Mouse (Mus musculus) liver, embryonic 13.5 days (tissue): Measurements from ENCODE around the gene Gorab. TPM values are rescaled to one million over a fixed set of nuclear protein-coding genes. Genes with fewer than 3 reads are reported as not detected.

Source experiments
- ATAC-seq: fragments of 200-750 bp; cut with Nextera tagmentation; 2 replicates; pipeline ENCODE4 v1.8.0; 2017; ENCODE audit warnings: low read depth, mild to moderate bottlenecking, moderate number of reproducible peaks, moderate library complexity
- DNase-seq: peaks from one replicate; pipeline ENCODE4 v3.0.0; 2022
- H3K27ac ChIP-seq: fragments of 300-500 bp; sonication (generic); 2 replicates; pipeline ENCODE4 v1.5.1; 2015; ENCODE audit warnings: moderate library complexity, mild to moderate bottlenecking, inconsistent platforms
- H3K27me3 ChIP-seq: fragments of 300-500 bp; sonication (generic); 2 replicates; pipeline ENCODE4 v1.6.1; 2015; ENCODE audit warnings: mild to moderate bottlenecking, inconsistent platforms
- H3K36me3 ChIP-seq: fragments of 300-500 bp; sonication (generic); 2 replicates; pipeline ENCODE4 v1.6.1; 2015; ENCODE audit warnings: mild to moderate bottlenecking, inconsistent platforms
- H3K4me1 ChIP-seq: fragments of 300-500 bp; sonication (generic); replicated peaks from 2 replicates; pipeline ENCODE4 v1.6.1; 2015; ENCODE audit warnings: inconsistent platforms
- H3K4me2 ChIP-seq: fragments of 300-500 bp; sonication (generic); 2 replicates; pipeline ENCODE4 v1.6.1; 2015; ENCODE audit warnings: inconsistent platforms, mild to moderate bottlenecking, moderate library complexity
- H3K4me3 ChIP-seq: fragments of 300-500 bp; sonication (generic); replicated peaks from 2 replicates; pipeline ENCODE4 v1.5.1; 2015; ENCODE audit warnings: mild to moderate bottlenecking, inconsistent platforms
- H3K9ac ChIP-seq: fragments of 300-500 bp; sonication (generic); 2 replicates; pipeline ENCODE4 v1.6.1; 2015; ENCODE audit warnings: mild to moderate bottlenecking, inconsistent platforms
- H3K9me3 ChIP-seq: fragments of 300-500 bp; sonication (generic); replicated peaks from 2 replicates; pipeline ENCODE4 v1.6.1; 2016; ENCODE audit warnings: inconsistent platforms
- WGBS: fragments of 180-500 bp; shearing (Covaris S2); methylation state at CpG from one replicate; pipeline ENCODE4 v1.1.7; 2015; ENCODE audit not compliant: insufficient replicate concordance; 5-methylcytosine and 5-hydroxymethylcytosine counted together
- polyA plus RNA-seq: library from polyadenylated mRNA; unstranded; fragments of >200 nt; fragmentation: Nextera tagmentation; extraction: Ambion mirVana; gene quantifications from 2 replicates; pipeline ENCODE4 v1.2.1, GENCODE M21; 2015

Gene Gorab
- polyA plus RNA-seq, 1 experiment from 2014 or later, result 5.1 TPM

GRCm38 (mm10) chr1:163356167-163356566, 47.3 kb downstream of the Gorab start:
- Histone ChIP-seq H3K27ac (no peak overlapping the region), H3K4me3 (no peak overlapping the region), H3K4me2 (no peak overlapping the region), H3K4me1 (no peaks in the 10 kb centered on the region), H3K9ac (no peak overlapping the region), H3K36me3 (no peaks in the 10 kb centered on the region), H3K9me3 (no peaks in the 10 kb centered on the region), H3K27me3 (no peaks in the 10 kb centered on the region)
- ATAC-seq (no peak), DNase-seq (no peak)
- 57% methylated on average over 4 of the region's 4 CpGs for WGBS

- no peak overlapping the region for H3K9ac ChIP-seq
- no peaks in the 10 kb centered on the region for H3K36me3 ChIP-seq
- no peak overlapping the region for H3K27ac ChIP-seq
- DNase-seq (no peak), ATAC-seq (no peak)
- 19% methylated on average over 3 of the region's 3 CpGs for WGBS
- H3K4me1 ChIP-seq, result no peaks in the 10 kb centered on the region
- H3K27me3 ChIP-seq, result no peaks in the 10 kb centered on the region
- no peak overlapping the region for H3K4me3 ChIP-seq
- H3K4me2 ChIP-seq, result no peak overlapping the region
- no peaks in the 10 kb centered on the region for H3K9me3 ChIP-seq
These were observed 47.8 kb downstream of the Gorab start for GRCm38 (mm10) chr1:163355626-163356156.

GRCm38 (mm10) chr1:163350988-163351387, 52.5 kb downstream of the Gorab start:
- H3K27ac ChIP-seq, result no peak overlapping the region
- no peaks in the 10 kb centered on the region for H3K27me3 ChIP-seq
- DNase-seq, result no peak
- H3K36me3 ChIP-seq, result no peaks in the 10 kb centered on the region
- no peak for ATAC-seq
- no peak overlapping the region for H3K4me2 ChIP-seq
- H3K4me3 ChIP-seq, result no peak overlapping the region
- 74% methylated on average over 3 of the region's 3 CpGs for whole genome bisulfite sequencing
- H3K4me1 ChIP-seq, result no peaks in the 10 kb centered on the region
- H3K9me3 ChIP-seq, result no peaks in the 10 kb centered on the region
- no peak overlapping the region for H3K9ac ChIP-seq

GRCm38 (mm10) chr1:163345541-163345940, 57.9 kb downstream of the Gorab start:
- no peaks in the 10 kb centered on the region for H3K27me3 ChIP-seq
- H3K9ac ChIP-seq, result no peak overlapping the region
- WGBS, result 63% methylated on average over 5 of the region's 5 CpGs
- no peak overlapping the region for H3K4me2 ChIP-seq
- no peak overlapping the region for H3K4me3 ChIP-seq
- H3K4me1 ChIP-seq, result no peaks in the 10 kb centered on the region
- ATAC-seq, result no peak
- H3K27ac ChIP-seq, result no peak overlapping the region
- no peaks in the 10 kb centered on the region for H3K36me3 ChIP-seq
- H3K9me3 ChIP-seq, result no peaks in the 10 kb centered on the region
- DNase-seq, result no peak

GRCm38 (mm10) chr1:163344931-163345330, 58.5 kb downstream of the Gorab start:
- 29% methylated on average over 1 of the region's 1 CpGs for WGBS
- Histone ChIP-seq H3K4me3 (no peak overlapping the region), H3K4me1 (no peaks in the 10 kb centered on the region), H3K27me3 (no peaks in the 10 kb centered on the region), H3K9ac (no peak overlapping the region), H3K27ac (no peak overlapping the region), H3K36me3 (no peaks in the 10 kb centered on the region), H3K9me3 (no peaks in the 10 kb centered on the region), H3K4me2 (no peak overlapping the region)
- ATAC-seq, result no peak
- no peak for DNase-seq

- H3K9me3 ChIP-seq, result no peaks in the 10 kb centered on the region
- no peak overlapping the region for H3K27ac ChIP-seq
- no peak overlapping the region for H3K4me3 ChIP-seq
- no peaks in the 10 kb centered on the region for H3K27me3 ChIP-seq
- no peak for DNase-seq
- ATAC-seq, result no peak
- no peak overlapping the region for H3K9ac ChIP-seq
- WGBS, result 68% methylated on average over 3 of the region's 3 CpGs
- no peaks in the 10 kb centered on the region for H3K36me3 ChIP-seq
- no peak overlapping the region for H3K4me2 ChIP-seq
- H3K4me1 ChIP-seq, result no peaks in the 10 kb centered on the region
These were observed 64.3 kb downstream of the Gorab start for GRCm38 (mm10) chr1:163339219-163339561.

- Histone ChIP-seq H3K4me3 (no peak overlapping the region), H3K36me3 (no peaks in the 10 kb centered on the region), H3K9ac (no peak overlapping the region), H3K4me1 (no peaks in the 10 kb centered on the region), H3K4me2 (no peak overlapping the region), H3K9me3 (0 out of 2 replicates have a peak, but pooled peaks cover 2% of the 10 kb centered on the region), H3K27ac (no peak overlapping the region), H3K27me3 (no peaks in the 10 kb centered on the region)
- ATAC-seq, result no peak
- DNase-seq, result no peak
- 59% methylated on average over 7 of the region's 7 CpGs for WGBS
These were observed 64.8 kb downstream of the Gorab start for GRCm38 (mm10) chr1:163338525-163339218.

- H3K4me2 ChIP-seq, result no peak overlapping the region
- WGBS, result 72% methylated on average over 2 of the region's 2 CpGs
- no peaks in the 10 kb centered on the region for H3K36me3 ChIP-seq
- no peaks in the 10 kb centered on the region for H3K4me1 ChIP-seq
- ATAC-seq, result no peak
- H3K27ac ChIP-seq, result no peak overlapping the region
- H3K9ac ChIP-seq, result no peak overlapping the region
- 0 out of 2 replicates have a peak, but pooled peaks cover 3% of the 10 kb centered on the region for H3K9me3 ChIP-seq
- DNase-seq, result no peak
- no peak overlapping the region for H3K4me3 ChIP-seq
- H3K27me3 ChIP-seq, result no peaks in the 10 kb centered on the region
These were observed 65.6 kb downstream of the Gorab start for GRCm38 (mm10) chr1:163337821-163338220.

Other genes starting within 250 kb of the Gorab start
- 0.25 and 0.48 TPM in 2 replicates for gene Prrx1, start 90.0 kb downstream of the Gorab start, polyA plus RNA-seq